Mouse (Mus musculus) cerebellum, adult 2 months (tissue): ENCODE data around the gene Pdk4. TPM values are rescaled to one million over a fixed set of nuclear protein-coding genes. Genes with fewer than 3 reads are reported as not detected.
A peak's percentile ranks its signal among the peaks of the same experiment; 100 is the strongest.

Experiments used
- DNase-seq, 2 experiments: peaks; one replicate each; pipeline ENCODE4 v3.0.0; 2021
- H3K27ac ChIP-seq: fragments of 200-500 bp; 2 replicates; pipeline ENCODE4 v1.5.1; 2012; ENCODE audit warnings: low read length, control low read depth, inconsistent platforms; ENCODE audit not compliant: insufficient read depth
- H3K27me3 ChIP-seq: fragments of 200-500 bp; 2 replicates; pipeline ENCODE4 v1.6.1; 2012; ENCODE audit warnings: inconsistent platforms, mild to moderate bottlenecking, low read length, moderate library complexity; ENCODE audit not compliant: control insufficient read depth, insufficient read depth
- H3K4me1 ChIP-seq: fragments of 200-500 bp; 2 replicates; pipeline ENCODE4 v1.6.1; 2011; ENCODE audit warnings: low read length; ENCODE audit not compliant: control insufficient read depth, insufficient read depth
- H3K4me3 ChIP-seq: fragments of 200-500 bp; replicated peaks from 2 replicates; pipeline ENCODE3; 2011; ENCODE audit warnings: mild to moderate bottlenecking, low read depth, low read length, control low read depth; ENCODE audit not compliant: insufficient read depth
- CTCF ChIP-seq: fragments of 200-500 bp; IDR thresholded peaks from 2 replicates; pipeline ENCODE4 v1.5.1; 2011; ENCODE audit warnings: low read depth, mild to moderate bottlenecking, control low read depth, low read length, moderate library complexity, borderline replicate concordance; ENCODE audit not compliant: insufficient read depth
- POLR2A ChIP-seq: fragments of 200-500 bp; IDR thresholded peaks from 2 replicates; pipeline ENCODE4 v1.6.1; 2011; ENCODE audit warnings: low read length, control low read depth, borderline replicate concordance; ENCODE audit not compliant: insufficient read depth
- WGBS: fragments of 180-500 bp; shearing (Covaris S2); methylation state at CpG from one replicate; pipeline ENCODE4 v1.1.7; 2018; 5-methylcytosine and 5-hydroxymethylcytosine counted together
- polyA plus RNA-seq: library from polyadenylated mRNA; depleted of rRNA; stranded (reverse); fragments of >200 nt; gene quantifications from 2 replicates; pipeline ENCODE4 v1.2.3, GENCODE M21; 2012; rRNA removed

Gene Pdk4
- 6.5 and 7.7 TPM in 2 replicates for polyA plus RNA-seq

- WGBS, result 1% methylated on average over 43 of the region's 43 CpGs
- Histone ChIP-seq H3K27ac (0 out of 2 replicates have a peak within 1 kb of the TSS, but pooled peaks have one; percentile 59), H3K4me3 (peak within 1 kb of the TSS; percentile 53), H3K4me1 (no peaks in the 10 kb centered on the region; the same call in 1 of the 2 replicates), H3K27me3 (no peaks in the 10 kb centered on the region)
- peak; percentile 40 to 55 for DNase-seq
- TF ChIP-seq POLR2A (no peak), CTCF (no peak)
Measured at GRCm38 (mm10) chr6:5495961-5496853, at the start of gene Pdk4. Gene Pdk4, minus strand, starts transcription at chr6:5496309.

GRCm38 (mm10) chr6:5537855-5538365, 41.8 kb upstream of the Pdk4 start:
- Histone ChIP-seq H3K27me3 (no peaks in the 10 kb centered on the region), H3K27ac (no peak overlapping the region), H3K4me3 (no peak overlapping the region), H3K4me1 (no peaks in the 10 kb centered on the region)
- 65% methylated on average over 2 of the region's 2 CpGs for WGBS
- no peak for DNase-seq
- TF ChIP-seq CTCF (no peak), POLR2A (no peak)

- Histone ChIP-seq H3K27ac (no peak overlapping the region), H3K4me1 (no peaks in the 10 kb centered on the region), H3K4me3 (no peak overlapping the region), H3K27me3 (no peaks in the 10 kb centered on the region)
- DNase-seq, result no peak
- TF ChIP-seq POLR2A (no peak), CTCF (no peak)
Measured at GRCm38 (mm10) chr6:5535754-5536153, 39.6 kb upstream of the Pdk4 start.

DNA sequence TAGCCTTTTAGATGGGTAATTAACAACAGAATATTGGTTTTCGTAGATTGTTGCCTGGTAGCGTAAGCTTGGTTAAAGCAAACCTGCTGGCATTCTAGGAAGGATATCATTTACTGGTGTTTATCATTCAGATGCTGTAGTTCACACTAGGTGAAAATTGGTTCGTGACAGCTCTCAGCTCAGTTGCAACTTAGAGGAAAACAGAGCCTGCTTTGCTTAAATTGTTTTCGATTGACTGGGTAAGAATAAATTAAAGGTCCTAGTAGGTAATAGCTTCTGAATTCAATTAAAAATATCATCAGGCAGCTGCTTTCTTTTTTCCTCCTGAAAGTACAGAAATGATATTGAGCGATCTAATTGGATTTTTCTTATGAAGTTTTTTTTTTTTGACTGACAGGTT, 21.0 kb upstream of the Pdk4 start:
- 77% methylated on average over 5 of the region's 5 CpGs for WGBS
- DNase-seq, result no peak
- Histone ChIP-seq H3K27ac (no peak overlapping the region), H3K4me1 (no peaks in the 10 kb centered on the region), H3K4me3 (no peak overlapping the region), H3K27me3 (no peaks in the 10 kb centered on the region)
- TF ChIP-seq POLR2A (no peak), CTCF (no peak)

DNA sequence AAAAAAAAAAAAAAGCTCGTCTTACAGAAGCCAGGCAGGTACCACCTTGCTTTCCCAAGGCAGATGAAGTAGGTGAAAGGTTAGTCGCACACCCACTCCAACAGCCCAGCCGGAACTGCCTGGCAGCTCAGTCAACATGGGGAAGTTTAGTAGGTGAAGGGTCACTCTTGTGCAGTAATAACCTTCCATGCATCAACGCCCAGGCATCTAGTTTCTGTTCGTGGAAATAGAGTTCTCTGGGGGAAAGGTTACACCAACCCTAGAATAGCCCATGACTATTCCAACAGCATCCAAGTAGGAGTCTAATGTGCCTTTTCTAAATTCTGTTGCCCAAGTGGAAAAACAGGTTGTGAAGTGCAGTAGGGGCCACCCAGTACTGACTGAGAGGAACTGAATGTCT, 13.6 kb upstream of the Pdk4 start:
- no peaks in the 10 kb centered on the region for H3K27me3 ChIP-seq
- H3K27ac ChIP-seq, result no peak overlapping the region; the same call in 1 of the 2 replicates
- TF ChIP-seq CTCF (no peak), POLR2A (no peak)
- no peaks in the 10 kb centered on the region for H3K4me1 ChIP-seq
- no peak overlapping the region for H3K4me3 ChIP-seq
- WGBS, result 47% methylated on average over 5 of the region's 5 CpGs
- no peak for DNase-seq

- DNase-seq, result no peak
- Histone ChIP-seq H3K27ac (no peak overlapping the region; the same call in 1 of the 2 replicates), H3K4me3 (no peak overlapping the region), H3K27me3 (no peaks in the 10 kb centered on the region), H3K4me1 (no peaks in the 10 kb centered on the region)
- no peak for TF ChIP-seq CTCF
- TF ChIP-seq POLR2A, result no peak
- WGBS, result 38% methylated on average over 5 of the region's 5 CpGs
Measured at GRCm38 (mm10) chr6:5509303-5509702, 13.2 kb upstream of the Pdk4 start.

GRCm38 (mm10) chr6:5507821-5508220, 11.7 kb upstream of the Pdk4 start:
- no peaks in the 10 kb centered on the region for H3K27me3 ChIP-seq
- no peak for TF ChIP-seq CTCF
- no peak for TF ChIP-seq POLR2A
- no peak for DNase-seq
- no peaks in the 10 kb centered on the region for H3K4me1 ChIP-seq
- WGBS, result 90% methylated on average over 5 of the region's 5 CpGs
- H3K27ac ChIP-seq, result no peak overlapping the region
- no peak overlapping the region for H3K4me3 ChIP-seq

DNA sequence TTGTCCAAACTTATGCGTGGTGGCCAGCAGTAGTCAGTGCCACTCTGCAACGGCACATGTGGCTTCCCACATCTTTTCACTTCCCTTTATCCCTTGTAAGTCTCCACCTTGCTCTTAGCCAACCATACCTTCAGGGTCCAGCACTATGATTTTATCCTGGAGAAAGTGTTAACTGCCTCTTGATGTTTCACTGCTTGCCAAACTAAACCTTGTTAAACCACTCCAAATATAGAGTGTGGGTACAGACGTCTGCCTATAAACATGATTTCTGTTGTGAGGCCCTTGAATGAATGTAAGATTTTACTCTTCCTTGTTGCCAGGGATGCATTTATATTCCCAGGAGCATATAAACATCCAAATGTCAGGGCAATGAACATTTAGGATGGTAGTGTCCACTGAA, 10.2 kb upstream of the Pdk4 start:
- H3K27ac ChIP-seq, result no peak overlapping the region
- no peaks in the 10 kb centered on the region for H3K4me1 ChIP-seq
- WGBS, result 88% methylated on average over 3 of the region's 3 CpGs
- no peaks in the 10 kb centered on the region for H3K27me3 ChIP-seq
- DNase-seq, result no peak
- H3K4me3 ChIP-seq, result no peak overlapping the region
- no peak for TF ChIP-seq POLR2A
- no peak for TF ChIP-seq CTCF
